Mouse (Mus musculus): ENCODE measurements around the gene Jrkl. TPM values are rescaled to one million over a fixed set of nuclear protein-coding genes. Genes with fewer than 3 reads are reported as not detected.
A peak's percentile ranks its signal among the peaks of the same experiment; 100 is the strongest.

Jrkl gene
- polyA plus RNA-seq (2015; fragmentation: Nextera tagmentation; extraction: Ambion mirVana) = 7.0 and 8.2 TPM in 2 replicates

DNA sequence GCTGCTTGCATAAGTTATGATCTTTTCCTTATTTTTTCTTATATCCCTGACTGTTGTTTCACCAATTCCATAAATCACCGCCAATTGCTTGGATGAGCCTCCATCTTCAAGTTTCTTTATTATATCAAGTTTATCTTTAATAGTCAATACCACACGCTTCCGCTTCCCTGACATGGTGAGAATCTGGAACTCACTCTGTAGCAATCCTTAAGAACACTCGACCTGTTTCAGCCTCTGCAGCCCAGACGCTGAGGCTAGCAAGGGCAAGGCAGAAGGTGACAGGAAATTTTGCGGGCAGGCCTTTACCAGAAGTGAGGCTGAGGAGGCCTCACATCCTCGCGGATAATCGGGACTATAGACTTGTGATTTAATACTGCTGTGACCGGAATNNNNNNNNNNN is at the start of gene Jrkl:
TSS of gene Jrkl (minus strand) at position 349 of the 400 bp plus-strand sequence.
- Histone ChIP-seq H3K9ac (peak within 1 kb of the TSS; percentile 50), H3K4me1 (replicated peaks) (no peaks in the 10 kb centered on the region), H3K36me3 (no peaks in the 10 kb centered on the region), H3K4me3 (replicated peaks) (peak within 1 kb of the TSS; percentile 44), H3K9me3 (no peaks in the 10 kb centered on the region), H3K27ac (peak within 1 kb of the TSS; percentile 63; the same call in 1 of the 2 replicates), H3K4me2 (replicated peaks) (peak within 1 kb of the TSS; percentile 59), H3K27me3 (replicated peaks) (no peaks in the 10 kb centered on the region)
- no peak for ATAC-seq
- 5% methylated on average over 10 of the region's 10 CpGs for WGBS

DNA sequence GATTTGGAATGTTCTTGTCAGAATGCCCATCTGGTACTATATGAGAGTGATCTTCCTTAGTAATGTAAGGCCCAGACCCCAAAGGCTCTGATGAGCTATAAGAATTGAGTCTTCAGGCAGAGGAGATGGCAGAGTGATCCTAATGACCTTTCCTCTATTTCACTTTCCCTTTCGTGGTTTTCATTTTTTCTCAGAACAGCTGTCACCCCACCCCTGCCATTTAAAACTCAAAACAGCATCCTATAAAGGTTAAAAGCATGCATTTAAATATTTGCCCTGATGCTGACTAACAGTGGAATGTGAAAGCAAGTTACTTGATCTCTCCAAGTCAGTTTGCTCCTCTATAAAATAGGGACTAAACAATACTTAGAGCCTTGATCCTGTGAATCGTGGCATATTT is 41.9 kb upstream of the Jrkl start:
- Histone ChIP-seq H3K27ac (no peak overlapping the region), H3K4me2 (replicated peaks) (no peak overlapping the region), H3K4me3 (replicated peaks) (no peak overlapping the region), H3K9me3 (no peaks in the 10 kb centered on the region), H3K9ac (no peak overlapping the region), H3K36me3 (no peaks in the 10 kb centered on the region), H3K4me1 (replicated peaks) (no peaks in the 10 kb centered on the region), H3K27me3 (replicated peaks) (no peaks in the 10 kb centered on the region)
- WGBS = 68% methylated on average over 2 of the region's 2 CpGs
- ATAC-seq = no peak

DNA sequence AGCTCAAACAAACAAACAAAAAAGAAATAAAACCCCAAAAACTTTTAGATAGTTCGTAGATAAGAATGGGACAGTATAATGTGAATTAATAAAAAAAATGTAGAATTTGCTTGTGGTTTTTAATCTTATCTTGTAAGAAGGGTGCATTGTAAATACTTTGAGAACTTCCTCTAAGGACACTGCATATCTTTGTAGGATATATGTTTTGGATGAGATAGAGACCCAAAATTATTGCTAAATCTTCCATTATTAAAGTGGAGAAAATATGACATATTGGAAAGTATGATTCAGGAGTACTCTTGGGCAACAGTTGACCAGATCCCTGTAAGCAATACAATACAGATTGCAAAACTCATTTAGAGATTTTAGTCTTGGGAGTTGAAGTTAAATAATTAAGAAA is 27.6 kb upstream of the Jrkl start:
- whole genome bisulfite sequencing = 85% methylated on average over 1 of the region's 1 CpGs
- Histone ChIP-seq H3K27me3 (replicated peaks) (no peaks in the 10 kb centered on the region), H3K9ac (no peak overlapping the region), H3K4me3 (replicated peaks) (no peak overlapping the region), H3K4me2 (replicated peaks) (no peak overlapping the region), H3K36me3 (no peaks in the 10 kb centered on the region), H3K9me3 (no peaks in the 10 kb centered on the region), H3K27ac (no peak overlapping the region), H3K4me1 (replicated peaks) (no peaks in the 10 kb centered on the region)
- no peak for ATAC-seq

DNA sequence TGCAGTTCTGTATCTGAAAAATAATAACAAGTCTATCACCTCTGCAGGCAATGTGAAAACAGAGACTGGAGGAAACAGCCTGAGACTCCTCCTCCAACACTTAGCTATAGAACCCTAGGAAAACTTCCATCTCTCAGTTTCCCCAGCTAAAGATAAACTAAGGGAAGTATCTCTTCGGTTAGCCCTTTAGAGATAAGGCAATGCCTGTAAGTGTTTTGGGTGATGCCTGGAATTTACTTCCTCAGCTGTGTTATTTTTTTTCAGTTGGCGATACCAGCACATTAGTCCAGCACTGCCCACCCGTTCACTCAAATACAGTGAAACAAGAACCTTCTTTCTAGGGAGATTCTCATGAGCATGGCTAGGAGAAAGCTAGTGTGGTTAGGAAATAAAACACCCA is 15.4 kb upstream of the Jrkl start:
- no peaks in the 10 kb centered on the region for H3K27me3 ChIP-seq (replicated peaks)
- H3K36me3 ChIP-seq = no peaks in the 10 kb centered on the region
- ATAC-seq = no peak
- H3K9me3 ChIP-seq = no peaks in the 10 kb centered on the region
- H3K4me2 ChIP-seq (replicated peaks) = no peak overlapping the region
- no peaks in the 10 kb centered on the region for H3K4me1 ChIP-seq (replicated peaks)
- no peak overlapping the region for H3K4me3 ChIP-seq (replicated peaks)
- 74% methylated on average over 3 of the region's 3 CpGs for WGBS
- H3K9ac ChIP-seq = no peak overlapping the region
- no peak overlapping the region for H3K27ac ChIP-seq

DNA sequence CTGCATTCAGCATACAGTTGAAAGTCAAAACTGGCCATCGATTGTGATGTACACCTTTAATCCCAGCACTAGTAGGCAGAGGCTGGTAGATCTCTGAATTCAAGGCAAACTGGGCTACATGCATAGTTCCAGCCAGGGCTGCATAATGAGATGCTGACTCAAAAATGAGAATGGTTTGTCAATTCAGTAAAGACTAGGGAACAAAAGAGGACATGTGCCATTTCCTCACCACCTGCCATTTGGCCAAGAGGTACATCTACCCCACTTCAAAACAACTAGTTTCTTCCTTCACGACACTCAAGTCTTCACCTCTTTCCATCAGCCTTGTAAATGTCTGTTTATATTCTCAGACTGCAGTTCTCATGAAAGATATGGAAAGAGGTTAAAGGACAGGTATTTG is 12.5 kb upstream of the Jrkl start:
- no peaks in the 10 kb centered on the region for H3K27me3 ChIP-seq (replicated peaks)
- ATAC-seq = no peak
- no peaks in the 10 kb centered on the region for H3K4me1 ChIP-seq (replicated peaks)
- H3K27ac ChIP-seq = no peak overlapping the region
- H3K4me2 ChIP-seq (replicated peaks) = no peak overlapping the region
- 91% methylated on average over 2 of the region's 2 CpGs for WGBS
- no peaks in the 10 kb centered on the region for H3K9me3 ChIP-seq
- H3K4me3 ChIP-seq (replicated peaks) = no peak overlapping the region
- H3K36me3 ChIP-seq = no peaks in the 10 kb centered on the region
- no peak overlapping the region for H3K9ac ChIP-seq

DNA sequence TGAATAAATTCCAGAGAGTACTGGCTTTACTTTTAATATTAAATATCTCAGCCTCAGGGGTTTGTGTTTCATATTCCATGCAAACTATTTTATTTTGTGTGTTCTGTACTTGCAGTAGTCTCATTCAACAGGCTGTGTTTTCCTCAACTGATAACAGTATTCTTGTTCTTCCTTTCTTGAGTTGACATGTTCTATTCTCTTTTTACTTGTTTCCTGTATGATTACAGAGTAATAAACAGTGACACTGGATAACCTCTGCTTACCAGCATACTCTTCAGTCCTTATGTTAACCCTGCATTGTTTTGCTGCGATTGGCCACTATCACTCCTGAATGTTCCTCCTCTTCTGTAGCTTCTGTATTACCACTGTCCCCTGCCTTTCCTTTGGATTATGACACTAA is 11.1 kb upstream of the Jrkl start:
- Histone ChIP-seq H3K27me3 (replicated peaks) (no peaks in the 10 kb centered on the region), H3K4me2 (replicated peaks) (no peak overlapping the region), H3K27ac (no peak overlapping the region), H3K4me1 (replicated peaks) (no peaks in the 10 kb centered on the region), H3K9me3 (no peaks in the 10 kb centered on the region), H3K36me3 (no peaks in the 10 kb centered on the region), H3K4me3 (replicated peaks) (no peak overlapping the region), H3K9ac (no peak overlapping the region)
- no peak for ATAC-seq
- 91% methylated on average over 1 of the region's 1 CpGs for WGBS

DNA sequence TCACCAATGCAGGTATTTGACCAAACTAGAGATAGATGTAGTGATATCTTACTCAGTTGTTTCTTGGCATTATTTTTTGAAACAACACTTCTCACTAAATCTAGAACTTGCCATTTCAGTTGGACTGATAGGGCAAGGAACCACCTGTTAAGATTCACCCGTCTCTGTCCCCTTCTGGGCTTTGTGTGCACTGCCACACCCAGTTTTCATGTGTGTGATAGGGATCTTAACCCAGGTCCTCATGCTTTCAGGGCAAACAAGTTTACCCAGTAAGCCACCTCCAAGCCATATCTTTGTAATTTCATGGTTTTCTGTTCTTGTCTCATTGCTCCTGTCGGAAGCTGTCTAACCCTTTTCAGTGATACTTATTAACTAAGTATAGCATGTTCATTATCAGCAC is 5.6 kb upstream of the Jrkl start:
- Histone ChIP-seq H3K9me3 (no peaks in the 10 kb centered on the region), H3K36me3 (no peaks in the 10 kb centered on the region), H3K27me3 (replicated peaks) (no peaks in the 10 kb centered on the region), H3K27ac (no peak overlapping the region), H3K4me3 (replicated peaks) (no peak overlapping the region), H3K9ac (no peak overlapping the region), H3K4me1 (replicated peaks) (no peaks in the 10 kb centered on the region), H3K4me2 (replicated peaks) (no peak overlapping the region)
- WGBS = 70% methylated on average over 2 of the region's 2 CpGs
- no peak for ATAC-seq

DNA sequence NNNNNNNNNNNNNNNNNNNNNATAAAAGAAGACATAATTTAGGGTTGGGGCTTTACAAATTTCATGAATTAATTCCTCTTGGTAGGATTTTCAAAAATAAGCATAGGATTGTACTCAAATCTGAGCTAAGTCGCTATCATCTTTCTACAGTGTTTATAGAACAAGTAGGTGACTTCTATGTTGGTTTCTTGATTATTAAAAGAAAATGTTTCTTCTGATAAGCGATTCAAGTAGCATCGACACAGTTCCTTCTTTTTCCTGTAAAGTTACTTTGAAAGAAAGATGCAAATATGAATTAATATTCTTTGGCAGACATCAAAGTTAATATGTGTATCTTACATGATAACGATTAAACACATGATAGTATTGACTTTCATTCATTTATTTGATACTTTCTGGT is 2.5 kb upstream of the Jrkl start:
- no peaks in the 10 kb centered on the region for H3K36me3 ChIP-seq
- WGBS = 92% methylated on average over 4 of the region's 4 CpGs
- H3K9me3 ChIP-seq = no peaks in the 10 kb centered on the region
- no peak overlapping the region for H3K4me3 ChIP-seq (replicated peaks)
- H3K27ac ChIP-seq = no peak overlapping the region
- H3K4me2 ChIP-seq (replicated peaks) = no peak overlapping the region
- no peak overlapping the region for H3K9ac ChIP-seq
- H3K4me1 ChIP-seq (replicated peaks) = no peaks in the 10 kb centered on the region
- ATAC-seq = no peak
- H3K27me3 ChIP-seq (replicated peaks) = no peaks in the 10 kb centered on the region

DNA sequence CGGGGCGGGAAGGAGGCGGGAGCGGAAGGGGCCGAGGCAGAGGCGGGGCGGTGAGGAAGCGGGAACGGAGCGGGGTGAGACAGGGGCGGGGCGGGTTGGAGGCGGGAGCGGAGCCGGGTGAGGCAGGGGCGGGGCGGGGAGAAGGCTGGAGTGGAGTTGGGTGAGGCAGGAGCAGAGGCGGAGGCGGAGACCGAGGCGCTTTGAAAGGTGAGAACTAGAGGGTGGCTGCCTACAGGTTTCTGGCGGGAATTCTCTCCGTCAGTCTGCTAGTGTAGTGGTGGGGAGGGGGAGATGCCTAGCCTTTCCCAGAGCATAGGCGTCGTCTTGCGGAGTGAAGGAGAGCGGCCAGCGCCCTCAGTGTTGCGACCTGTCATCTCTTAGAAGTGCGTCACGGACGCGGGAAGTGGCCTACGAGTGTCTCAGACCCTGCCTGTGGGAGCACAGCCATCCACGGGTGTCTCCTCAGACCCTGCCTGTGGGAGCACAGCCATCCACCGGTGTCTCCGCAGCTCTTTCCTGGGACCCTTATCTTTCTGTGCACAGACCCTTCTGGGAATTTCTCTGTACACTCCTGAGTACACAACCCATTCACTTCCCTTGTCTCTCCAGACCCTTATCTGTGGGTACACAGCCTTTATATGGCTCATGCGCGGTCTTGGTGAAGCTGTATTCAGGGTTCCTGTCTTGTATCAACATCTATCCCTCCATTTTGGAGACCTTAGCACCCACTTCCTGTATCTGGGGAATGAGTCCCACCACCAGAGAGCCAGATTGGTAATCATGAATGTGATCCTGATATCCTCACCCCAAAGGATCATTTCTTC is 1.4 kb upstream of the Jrkl start, which contains the start of gene Ccdc82:
TSS of gene Ccdc82 (plus strand) at position 141 of the 824 bp plus-strand sequence.
- Histone ChIP-seq H3K4me1 (replicated peaks) (no peaks in the 10 kb centered on the region), H3K27me3 (replicated peaks) (no peaks in the 10 kb centered on the region), H3K36me3 (no peaks in the 10 kb centered on the region), H3K4me2 (replicated peaks) (peak within 1 kb of the TSS; percentile 76), H3K9ac (peak within 1 kb of the TSS; percentile 55), H3K4me3 (replicated peaks) (peak within 1 kb of the TSS; percentile 54), H3K9me3 (no peaks in the 10 kb centered on the region), H3K27ac (peak within 1 kb of the TSS; percentile 78)
- whole genome bisulfite sequencing = 2% methylated on average over 29 of the region's 39 CpGs
- ATAC-seq = peak; percentile 99

DNA sequence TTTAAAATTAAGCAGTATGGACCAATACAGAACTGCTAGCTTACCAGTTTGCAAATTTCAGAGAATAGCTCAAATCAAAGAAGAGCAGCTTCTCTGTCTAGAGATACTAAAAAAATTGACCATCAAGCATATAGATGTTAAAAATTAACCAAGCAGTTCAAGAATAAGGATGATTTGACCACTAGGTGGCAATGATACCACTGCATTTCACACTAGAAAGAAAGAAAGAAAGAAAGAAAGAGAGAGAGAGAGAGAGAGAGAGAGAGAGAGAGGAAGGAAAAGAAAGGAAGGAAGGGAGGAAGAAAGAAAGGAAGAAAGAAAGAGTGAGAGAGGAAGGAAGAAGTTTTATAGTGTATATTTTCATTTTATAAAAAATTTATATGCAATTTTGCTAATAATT is 3.3 kb downstream of the Jrkl start:
- no peak for ATAC-seq
- H3K27me3 ChIP-seq (replicated peaks) = no peaks in the 10 kb centered on the region
- no peaks in the 10 kb centered on the region for H3K9me3 ChIP-seq
- H3K4me1 ChIP-seq (replicated peaks) = no peaks in the 10 kb centered on the region
- no peaks in the 10 kb centered on the region for H3K36me3 ChIP-seq
- no peak overlapping the region for H3K4me2 ChIP-seq (replicated peaks)
- no peak overlapping the region for H3K27ac ChIP-seq
- no peak overlapping the region for H3K9ac ChIP-seq
- no peak overlapping the region for H3K4me3 ChIP-seq (replicated peaks)

DNA sequence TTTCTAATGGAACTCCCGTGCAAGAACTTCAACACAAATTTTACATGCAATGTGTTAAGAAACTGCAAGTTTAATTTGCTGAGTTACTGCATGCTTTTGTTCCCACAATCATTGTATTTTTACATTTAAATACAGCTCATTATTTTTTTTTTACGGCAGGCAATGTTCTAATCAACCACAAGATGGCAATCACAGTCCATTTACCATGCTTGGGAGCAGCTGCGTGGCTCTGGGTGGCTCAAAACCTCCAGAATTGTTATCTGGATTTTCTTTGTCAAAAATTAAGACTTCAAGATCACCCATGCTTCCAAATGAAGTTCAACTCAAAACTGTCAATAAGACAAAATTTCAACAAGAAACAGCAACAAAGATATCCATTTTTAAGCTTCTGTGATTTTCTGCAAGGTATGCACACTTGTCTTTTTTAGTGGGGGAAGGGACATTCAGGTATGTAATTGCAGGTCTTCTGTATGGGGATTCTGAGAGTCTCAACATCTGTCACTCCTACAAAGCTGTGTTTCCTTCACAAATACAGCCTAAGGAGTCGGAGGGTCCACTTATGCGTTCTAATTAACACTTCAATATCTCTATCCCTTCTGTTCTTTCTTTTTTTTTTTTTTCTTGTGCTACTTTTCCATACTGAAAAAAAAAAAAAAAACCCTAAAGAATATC is 13.9 kb downstream of the Jrkl start:
- Histone ChIP-seq H3K36me3 (no peaks in the 10 kb centered on the region), H3K27ac (no peak overlapping the region), H3K9ac (no peak overlapping the region), H3K4me3 (replicated peaks) (no peak overlapping the region), H3K4me1 (replicated peaks) (no peaks in the 10 kb centered on the region), H3K4me2 (replicated peaks) (no peak overlapping the region), H3K9me3 (no peaks in the 10 kb centered on the region), H3K27me3 (replicated peaks) (no peaks in the 10 kb centered on the region)
- no peak for ATAC-seq
- 21% methylated on average over 5 of the region's 5 CpGs for WGBS

DNA sequence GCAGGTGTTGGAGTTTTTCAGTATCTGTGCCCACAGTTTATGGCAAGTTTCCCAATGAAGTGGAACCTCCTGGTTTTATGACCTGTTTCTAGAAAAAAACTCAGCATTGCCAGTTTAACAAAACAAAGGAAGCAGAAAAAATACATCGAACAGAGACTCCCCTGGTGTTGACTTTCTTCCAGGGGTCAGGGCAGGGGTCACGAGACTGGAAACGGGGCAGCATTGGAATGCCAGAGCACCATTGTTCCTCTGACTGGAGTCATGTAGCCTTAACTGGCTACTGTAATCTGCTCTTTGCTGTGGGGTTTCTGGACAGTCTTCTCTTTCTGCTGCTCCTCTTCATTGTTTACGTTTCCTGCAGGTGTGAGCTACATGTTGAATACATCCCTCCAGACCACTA is 15.1 kb downstream of the Jrkl start:
- Histone ChIP-seq H3K4me2 (replicated peaks) (no peak overlapping the region), H3K36me3 (no peaks in the 10 kb centered on the region), H3K27ac (no peak overlapping the region), H3K4me3 (replicated peaks) (no peak overlapping the region), H3K9ac (no peak overlapping the region), H3K4me1 (replicated peaks) (no peaks in the 10 kb centered on the region), H3K27me3 (replicated peaks) (no peaks in the 10 kb centered on the region), H3K9me3 (no peaks in the 10 kb centered on the region)
- 6% methylated on average over 4 of the region's 4 CpGs for WGBS
- ATAC-seq = 0 out of 2 replicates have a peak, but pooled peaks have one; percentile 20

DNA sequence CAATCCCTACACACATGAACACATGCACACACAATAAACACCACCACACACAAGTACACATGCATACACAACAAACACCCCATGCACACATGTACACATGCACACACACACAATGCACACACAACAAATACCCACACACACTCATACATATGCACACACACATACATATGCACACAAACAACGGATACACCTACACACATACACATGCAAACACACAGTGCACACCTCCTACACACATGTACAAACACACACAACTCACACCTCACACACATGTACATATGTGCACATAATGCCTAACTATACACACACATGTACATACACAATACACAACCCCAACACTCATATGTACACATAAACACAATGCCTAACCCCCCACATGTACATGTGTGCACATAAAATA is 19.8 kb downstream of the Jrkl start:
- 94% methylated on average over 1 of the region's 1 CpGs for WGBS
- Histone ChIP-seq H3K27me3 (replicated peaks) (no peaks in the 10 kb centered on the region), H3K4me3 (replicated peaks) (no peak overlapping the region), H3K4me1 (replicated peaks) (no peaks in the 10 kb centered on the region), H3K27ac (no peak overlapping the region), H3K9me3 (no peaks in the 10 kb centered on the region), H3K4me2 (replicated peaks) (no peak overlapping the region), H3K36me3 (no peaks in the 10 kb centered on the region), H3K9ac (no peak overlapping the region)
- no peak for ATAC-seq

All from intestine, embryonic 15.5 days (tissue).